Mouse (Mus musculus) lung, postnatal 0 days (tissue): ENCODE measurements around the gene Gm14409. TPM values are rescaled to one million over a fixed set of nuclear protein-coding genes. Genes with fewer than 3 reads are reported as not detected.
"Not testable (repeated sequence)": the region's sequence is repeated elsewhere in the genome, so short reads cannot be mapped to it uniquely, and the experiment has no call there.

Experiments
- ATAC-seq: fragments of 200-750 bp; cut with Nextera tagmentation; 2 replicates; pipeline ENCODE4 v1.8.0; 2017; ENCODE audit warnings: moderate library complexity
- DNase-seq: peaks from one replicate; pipeline ENCODE4 v3.0.0-alpha.2; 2016; ENCODE audit warnings: low spot score
- H3K27ac ChIP-seq: fragments of 300-500 bp; sonication (generic); 2 replicates; pipeline ENCODE4 v1.5.1; 2014; ENCODE audit warnings: antibody characterized with exemption, mild to moderate bottlenecking, low read length, mixed read lengths
- H3K27me3 ChIP-seq: fragments of 300-500 bp; sonication (generic); replicated peaks from 2 replicates; pipeline ENCODE4 v1.6.1; 2014; ENCODE audit warnings: low read length, mixed read lengths; ENCODE audit not compliant: insufficient read depth
- H3K36me3 ChIP-seq: fragments of 300-500 bp; sonication (generic); 2 replicates; pipeline ENCODE4 v1.6.1; 2014; ENCODE audit warnings: low read length, mixed read lengths; ENCODE audit not compliant: insufficient read depth
- H3K4me1 ChIP-seq: fragments of 300-500 bp; sonication (generic); 2 replicates; pipeline ENCODE4 v1.6.1; 2014; ENCODE audit warnings: antibody characterized with exemption, low read depth, low read length, mixed read lengths; ENCODE audit not compliant: insufficient read depth
- H3K4me2 ChIP-seq: fragments of 300-500 bp; sonication (generic); replicated peaks from 2 replicates; pipeline ENCODE4 v1.6.1; 2014; ENCODE audit warnings: low read depth, mild to moderate bottlenecking, low read length, moderate library complexity, mixed read lengths
- H3K4me3 ChIP-seq: fragments of 300-500 bp; sonication (generic); 2 replicates; pipeline ENCODE4 v1.5.1; 2014; ENCODE audit warnings: low read depth, low read length
- H3K9ac ChIP-seq: fragments of 300-500 bp; sonication (generic); replicated peaks from 2 replicates; pipeline ENCODE4 v1.6.1; 2014; ENCODE audit warnings: low read depth, mild to moderate bottlenecking
- H3K9me3 ChIP-seq: fragments of 300-500 bp; sonication (generic); 2 replicates; pipeline ENCODE4 v1.6.1; 2016; ENCODE audit warnings: low read length, mixed read lengths
- CTCF ChIP-seq: IDR thresholded peaks from 2 replicates; pipeline ENCODE4 v1.5.1; 2016; ENCODE audit warnings: antibody characterized with exemption, mild to moderate bottlenecking
- WGBS: fragments of 180-500 bp; shearing (Covaris S2); extraction: QIAGEN DNeasy Blood & Tissue Kit; methylation state at CpG from one replicate; pipeline ENCODE4 v1.1.7; 2014; 5-methylcytosine and 5-hydroxymethylcytosine counted together
- polyA plus RNA-seq: library from polyadenylated mRNA; unstranded; fragments of >200 nt; fragmentation: Nextera tagmentation; extraction: Ambion mirVana; gene quantifications from 2 replicates; pipeline ENCODE4 v1.2.1, GENCODE M21; 2015

The Gm14409 gene
- not detected in 2 replicates for polyA plus RNA-seq

DNA sequence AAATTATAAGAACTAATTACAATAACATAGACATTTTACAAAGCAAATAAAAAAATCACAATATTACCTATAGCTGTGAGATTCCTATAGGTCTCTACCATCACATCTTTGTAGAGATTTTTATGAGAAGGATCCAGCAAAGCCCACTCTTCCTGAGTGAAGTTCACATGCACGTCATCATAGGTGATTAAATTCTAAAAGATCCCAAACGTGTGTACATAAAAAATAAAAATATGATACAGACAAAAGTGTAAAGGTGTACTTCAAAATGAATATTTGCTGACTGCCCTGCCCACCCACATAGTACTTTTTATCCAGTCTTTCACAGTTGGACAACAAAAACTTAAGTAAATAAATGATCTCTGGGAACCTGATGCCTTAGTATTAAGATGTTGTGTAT lies at the start of gene Gm14409:
TSS of gene Gm14409 (minus strand) at position 101 of the 400 bp plus-strand sequence.
- WGBS = no CpG with 5 or more reads among the region's 2 CpGs
- not testable (repeated sequence) for ATAC-seq, H3K9ac ChIP-seq, DNase-seq, H3K9me3 ChIP-seq, H3K4me3 ChIP-seq, H3K27ac ChIP-seq, H3K4me2 ChIP-seq, H3K36me3 ChIP-seq, H3K4me1 ChIP-seq, H3K27me3 ChIP-seq

DNA sequence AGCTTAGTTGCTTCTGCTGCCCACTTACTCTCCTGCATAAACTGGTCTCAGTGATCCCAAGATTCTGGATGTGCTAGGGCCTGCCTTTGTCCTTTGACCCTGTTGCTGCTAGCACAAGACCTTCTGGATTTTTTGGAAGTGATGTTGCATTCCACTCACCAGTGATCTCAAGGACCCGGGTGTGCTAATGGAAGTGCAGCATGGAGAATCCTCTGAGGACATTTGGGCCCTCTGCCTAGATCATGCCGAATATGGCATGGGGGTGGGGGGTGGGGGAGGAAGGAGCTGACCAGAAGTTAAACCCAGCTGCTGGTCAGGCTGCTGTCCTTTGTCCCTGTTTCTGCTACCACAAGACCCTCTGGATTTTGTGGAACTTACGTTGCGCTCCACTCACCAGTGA lies 42.8 kb upstream of the Gm14409 start:
- H3K4me2 ChIP-seq, H3K36me3 ChIP-seq, H3K9me3 ChIP-seq, H3K4me3 ChIP-seq, H3K9ac ChIP-seq, DNase-seq, H3K4me1 ChIP-seq, H3K27ac ChIP-seq, H3K27me3 ChIP-seq: not testable (repeated sequence)
- peak; percentile 80 for ATAC-seq
- WGBS = 60% methylated on average over 4 of the region's 4 CpGs

DNA sequence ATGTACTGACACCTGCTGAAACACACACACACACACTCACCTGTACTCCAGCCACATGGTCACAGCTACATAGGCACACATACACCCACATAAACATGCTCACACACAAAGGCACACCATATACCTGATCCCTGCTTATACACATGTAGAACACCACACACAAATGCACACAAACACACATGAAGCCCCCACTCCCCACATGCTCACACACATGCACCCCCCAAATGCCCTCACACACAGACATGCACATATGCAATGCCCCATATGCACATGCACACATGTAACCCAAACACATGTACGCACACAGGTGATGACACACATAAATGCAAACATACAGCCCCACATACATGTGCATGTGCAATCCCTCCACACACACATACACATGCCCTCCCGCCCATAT lies 38.1 kb upstream of the Gm14409 start:
- not testable (repeated sequence) for H3K9ac ChIP-seq, H3K36me3 ChIP-seq, DNase-seq, H3K27me3 ChIP-seq, H3K4me2 ChIP-seq, ATAC-seq, H3K4me3 ChIP-seq, H3K9me3 ChIP-seq, H3K4me1 ChIP-seq, H3K27ac ChIP-seq
- no CpG with 5 or more reads among the region's 2 CpGs for WGBS

DNA sequence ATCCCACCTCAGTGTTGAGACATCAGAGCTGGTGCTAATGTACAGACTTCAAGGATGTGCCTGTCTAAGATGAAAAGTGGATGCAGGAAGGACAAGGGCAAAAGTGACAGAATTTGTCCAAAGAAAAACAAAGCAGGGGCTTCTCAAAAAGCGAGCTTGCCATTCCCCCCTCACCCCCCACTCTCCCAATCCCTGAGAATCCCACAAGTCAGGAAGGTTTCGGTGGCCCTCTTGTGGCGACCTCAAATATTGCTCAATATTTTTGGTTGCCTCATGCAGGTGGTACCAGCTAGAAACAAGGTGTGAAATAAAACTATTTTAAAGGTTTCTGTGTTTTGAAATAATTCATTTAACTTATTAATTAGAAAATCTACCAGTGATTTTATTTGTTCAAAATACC lies 16.9 kb upstream of the Gm14409 start:
- not testable (repeated sequence) for H3K4me3 ChIP-seq, H3K4me2 ChIP-seq, ATAC-seq, H3K9ac ChIP-seq, H3K27me3 ChIP-seq, DNase-seq, H3K4me1 ChIP-seq, H3K27ac ChIP-seq, H3K9me3 ChIP-seq, H3K36me3 ChIP-seq
- WGBS = 34% methylated on average over 3 of the region's 3 CpGs
- peak; percentile 11; the same call in 1 of the 2 replicates for TF ChIP-seq CTCF

DNA sequence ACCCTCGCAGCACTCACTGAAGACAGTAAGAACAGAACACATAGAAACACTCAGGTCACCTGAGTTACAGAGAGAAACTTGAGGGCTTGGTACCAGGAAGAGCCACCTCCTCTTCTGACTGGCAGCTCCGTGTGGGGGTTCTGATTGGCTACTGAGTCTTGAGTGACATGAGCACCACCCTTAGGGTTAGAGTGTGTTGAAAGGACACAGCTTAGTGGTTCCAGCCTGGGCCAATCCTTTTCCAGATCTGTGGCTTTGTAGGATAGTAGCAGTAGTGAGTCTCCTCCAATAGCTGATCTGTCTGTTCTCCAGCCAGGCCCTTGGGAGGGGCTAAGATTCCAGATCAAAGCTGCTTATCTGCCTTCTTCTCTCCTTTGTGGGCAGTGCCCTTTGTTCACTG lies 10.9 kb upstream of the Gm14409 start:
- not testable (repeated sequence) for H3K4me3 ChIP-seq, H3K27ac ChIP-seq, H3K4me1 ChIP-seq, H3K9ac ChIP-seq, H3K36me3 ChIP-seq, H3K9me3 ChIP-seq, H3K4me2 ChIP-seq, H3K27me3 ChIP-seq, ATAC-seq, DNase-seq
- 69% methylated on average over 1 of the region's 2 CpGs for WGBS

DNA sequence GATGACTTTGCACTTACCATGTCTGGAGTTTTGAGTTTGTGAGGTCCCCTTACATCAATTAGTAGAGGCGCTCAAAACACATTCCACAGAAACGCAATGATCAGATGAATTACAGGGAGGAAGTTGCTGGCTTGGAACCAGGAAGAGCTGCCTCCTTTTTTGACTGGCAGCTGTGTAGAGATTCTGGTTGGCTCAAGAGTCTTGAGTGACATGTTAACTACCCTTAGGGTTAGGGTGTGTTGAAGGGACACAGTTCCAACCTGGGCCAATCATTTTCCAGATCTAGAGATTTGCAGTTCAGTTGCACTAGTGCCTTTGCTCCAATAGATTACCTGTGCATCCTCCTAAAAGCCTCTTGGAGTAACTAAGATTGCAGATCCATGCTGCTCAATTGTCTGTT lies 5.4 kb upstream of the Gm14409 start:
- not testable (repeated sequence) for H3K4me2 ChIP-seq, H3K9ac ChIP-seq, H3K9me3 ChIP-seq, H3K27ac ChIP-seq, H3K27me3 ChIP-seq, H3K36me3 ChIP-seq, H3K4me1 ChIP-seq, ATAC-seq, DNase-seq, H3K4me3 ChIP-seq
- WGBS = 85% methylated on average over 2 of the region's 2 CpGs

DNA sequence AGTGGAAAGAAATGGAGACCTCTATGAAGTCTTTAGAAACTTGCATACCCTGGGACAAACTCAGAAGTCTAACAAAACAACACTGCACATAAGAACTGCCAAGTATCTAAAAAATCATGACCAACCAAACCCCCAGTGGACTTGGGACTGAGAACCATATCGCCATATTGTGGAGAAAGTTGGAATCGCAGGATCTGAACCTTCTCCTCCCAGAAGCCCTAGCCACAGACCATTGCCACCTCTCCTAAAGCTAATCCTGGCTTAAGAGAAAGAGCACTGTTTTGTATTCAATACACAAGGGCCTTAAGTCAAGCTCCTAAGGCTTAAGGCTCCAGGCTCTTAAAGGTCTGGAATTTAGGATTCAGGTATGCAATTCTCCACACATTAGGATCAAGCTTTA lies 19.4 kb downstream of the Gm14409 start:
- 77% methylated on average over 2 of the region's 2 CpGs for WGBS
- H3K4me2 ChIP-seq, ATAC-seq, DNase-seq, H3K4me1 ChIP-seq, H3K36me3 ChIP-seq, H3K9me3 ChIP-seq, H3K4me3 ChIP-seq, H3K27ac ChIP-seq, H3K27me3 ChIP-seq, H3K9ac ChIP-seq: not testable (repeated sequence)

DNA sequence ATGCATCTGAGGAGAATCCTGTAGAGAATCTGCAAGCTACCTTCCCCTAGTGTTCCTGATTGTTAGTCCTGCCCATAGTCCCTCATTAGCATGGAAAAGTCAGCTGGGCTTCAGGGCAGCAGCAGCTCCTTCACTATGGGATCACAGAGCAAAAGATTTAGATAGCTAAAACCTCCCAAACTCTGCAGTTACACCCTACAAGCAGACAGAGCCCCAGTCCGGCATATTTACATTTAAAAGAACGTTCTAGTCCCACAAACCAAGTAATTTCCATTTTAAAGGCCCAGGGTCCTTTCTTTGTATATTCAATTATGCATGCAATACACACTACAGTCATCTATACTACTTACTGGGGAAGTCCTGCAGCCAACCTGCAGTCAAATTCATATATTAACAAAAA lies 36.4 kb downstream of the Gm14409 start:
- not testable (repeated sequence) for H3K9me3 ChIP-seq, DNase-seq, ATAC-seq, H3K4me1 ChIP-seq, H3K4me3 ChIP-seq, H3K4me2 ChIP-seq, H3K27ac ChIP-seq, H3K36me3 ChIP-seq, H3K9ac ChIP-seq, H3K27me3 ChIP-seq
- 59% methylated on average over 2 of the region's 2 CpGs for WGBS
